Mouse (Mus musculus): Measurements from ENCODE around the gene Enthd1.

Enthd1 gene

GRCm38 (mm10) chr15:80413988-80414721 is 150.8 kb downstream of the Enthd1 start:
- in situ Hi-C loops (cut with MboI, MseI): no loop called here

DNA sequence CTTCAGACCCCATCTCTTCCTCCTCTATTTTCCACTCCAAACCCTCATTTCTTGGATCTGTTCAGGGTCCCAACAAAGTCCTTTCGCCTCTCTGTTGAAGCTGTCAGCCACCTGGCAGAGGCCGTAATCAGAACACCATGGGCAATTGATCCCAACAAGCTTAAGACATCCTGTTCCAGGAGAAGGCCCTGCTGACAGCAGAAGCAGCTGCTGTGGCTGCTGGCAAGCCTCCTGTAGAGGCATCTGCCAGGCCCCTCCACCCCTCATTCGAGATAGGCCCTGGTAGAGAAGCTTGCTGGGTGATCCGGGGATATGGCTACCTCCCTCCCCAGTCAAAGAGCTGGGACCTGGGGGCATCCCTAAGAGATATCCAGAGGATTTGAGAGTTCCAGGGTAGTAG is 151.9 kb downstream of the Enthd1 start:
- in situ Hi-C loops (cut with MboI, MseI): no loop called here

- in situ Hi-C loops (cut with MboI, MseI): no loop called here
These were observed 154.3 kb downstream of the Enthd1 start for GRCm38 (mm10) chr15:80410661-80411060.

- in situ Hi-C loops (cut with MboI, MseI): no loop called here
These were observed 157.1 kb downstream of the Enthd1 start for GRCm38 (mm10) chr15:80407873-80408272.

Measured in T-helper 1 cell (primary cell).